Mouse (Mus musculus) layer of hippocampus, postnatal 36 days (tissue): ENCODE measurements around the gene Hecw1. TPM values are rescaled to one million over a fixed set of nuclear protein-coding genes. Genes with fewer than 3 reads are reported as not detected.
"Not testable (repeated sequence)": the region's sequence is repeated elsewhere in the genome, so short reads cannot be mapped to it uniquely, and the experiment has no call there.

ENCODE experiments used
- DNase-seq, 2 experiments: peaks; one replicate each; pipeline ENCODE4 v3.0.0; 2022
- total RNA-seq, 2 experiments: library from RNA; stranded (reverse); gene quantifications; 2 replicates each; pipeline ENCODE4 v1.2.3; 2021

Gene Hecw1
- total RNA-seq, 2 experiments from 2014 or later: 61.4 to 63.8 TPM

GRCm38 (mm10) chr13:14365546-14365945 lies 157.5 kb downstream of the Hecw1 start:
- DNase-seq: peak; percentile 21 to 32

GRCm38 (mm10) chr13:14327252-14327651 lies 195.8 kb downstream of the Hecw1 start:
- no peak for DNase-seq

- DNase-seq: no peak
These were observed 216.4 kb downstream of the Hecw1 start for GRCm38 (mm10) chr13:14306617-14307016.

- DNase-seq: no peak
These were observed 218.9 kb downstream of the Hecw1 start for GRCm38 (mm10) chr13:14304103-14304502.

GRCm38 (mm10) chr13:14302921-14303320 lies 220.1 kb downstream of the Hecw1 start:
- no peak for DNase-seq

- DNase-seq: no peak
These were observed 233.0 kb downstream of the Hecw1 start for GRCm38 (mm10) chr13:14290016-14290415.

- no peak for DNase-seq
These were observed 251.6 kb downstream of the Hecw1 start for GRCm38 (mm10) chr13:14271476-14271875.

- not testable (repeated sequence) for DNase-seq
These were observed 262.1 kb downstream of the Hecw1 start for GRCm38 (mm10) chr13:14260939-14261338.

GRCm38 (mm10) chr13:14245946-14246345 lies 277.1 kb downstream of the Hecw1 start:
- no peak for DNase-seq

- no peak for DNase-seq
These were observed 343.4 kb downstream of the Hecw1 start for GRCm38 (mm10) chr13:14179669-14180068.

- DNase-seq: no peak
These were observed 345.0 kb downstream of the Hecw1 start for GRCm38 (mm10) chr13:14177989-14178388.

Other genes starting within 250 kb of the Hecw1 start
- gene Mrpl32, start 89.9 kb upstream of the Hecw1 start, total RNA-seq: 10 to 100 TPM; 27.6 to 35.0 TPM
- 10 to 100 TPM; 63.1 to 66.8 TPM for gene Psma2, start 90.0 kb upstream of the Hecw1 start, total RNA-seq
- gene AW209491, start 106.9 kb upstream of the Hecw1 start, total RNA-seq: 10 to 100 TPM; 20.6 to 21.4 TPM